Mouse (Mus musculus): ENCODE measurements around the gene Psmd13. TPM values are rescaled to one million over a fixed set of nuclear protein-coding genes. Genes with fewer than 3 reads are reported as not detected.

Psmd13 gene
- total and polyA plus RNA-seq, 2 experiments from 2014 or later, result 107 to 265 TPM

GRCm38 (mm10) chr7:140859997-140860396, 21.8 kb upstream of the Psmd13 start:
- no peak for ATAC-seq (ENCODE audit: low FRiP score)
- Histone ChIP-seq H3K27me3 (ENCODE audit: insufficient read depth, low read length) (no peaks in the 10 kb centered on the region), H3K9me3 (ENCODE audit: low read length) (no peaks in the 10 kb centered on the region), H3K4me3 (ENCODE audit: low read depth, low read length) (no peak overlapping the region), H3K9ac (replicated peaks; ENCODE audit: low read length, poor library complexity, severe bottlenecking) (no peak overlapping the region), H3K36me3 (ENCODE audit: insufficient read depth, low read length) (peaks cover 56% of the 10 kb centered on the region), H3K4me2 (ENCODE audit: low read depth, low read length, poor library complexity, severe bottlenecking) (no peak overlapping the region), H3K4me1 (ENCODE audit: insufficient read depth, low read length) (peaks cover 15% of the 10 kb centered on the region; the same call in 1 of the 2 replicates), H3K27ac (ENCODE audit: low read depth, low read length) (no peak overlapping the region)
- DNase-seq (ENCODE audit: low spot score), result no peak
- no peak for TF ChIP-seq CTCF (IDR thresholded peaks at IDR 0.05)
- 64% methylated on average over 6 of the region's 6 CpGs for WGBS

GRCm38 (mm10) chr7:140860728-140861127, 21.0 kb upstream of the Psmd13 start:
- Histone ChIP-seq H3K4me3 (ENCODE audit: low read depth, low read length) (no peak overlapping the region), H3K4me2 (ENCODE audit: low read depth, low read length, poor library complexity, severe bottlenecking) (no peak overlapping the region), H3K36me3 (ENCODE audit: insufficient read depth, low read length) (peaks cover 56% of the 10 kb centered on the region), H3K27me3 (ENCODE audit: insufficient read depth, low read length) (no peaks in the 10 kb centered on the region), H3K27ac (ENCODE audit: low read depth, low read length) (no peak overlapping the region), H3K4me1 (ENCODE audit: insufficient read depth, low read length) (peaks cover 11% of the 10 kb centered on the region; the same call in 1 of the 2 replicates), H3K9me3 (ENCODE audit: low read length) (no peaks in the 10 kb centered on the region), H3K9ac (replicated peaks; ENCODE audit: low read length, poor library complexity, severe bottlenecking) (no peak overlapping the region)
- no peak for TF ChIP-seq CTCF (IDR thresholded peaks at IDR 0.05)
- no peak for DNase-seq (ENCODE audit: low spot score)
- no peak for ATAC-seq (ENCODE audit: low FRiP score)
- 86% methylated on average over 5 of the region's 5 CpGs for WGBS

- ATAC-seq (ENCODE audit: low FRiP score) (no peak), DNase-seq (ENCODE audit: low spot score) (no peak)
- Histone ChIP-seq H3K36me3 (ENCODE audit: insufficient read depth, low read length) (peaks cover 60% of the 10 kb centered on the region), H3K4me2 (ENCODE audit: low read depth, low read length, poor library complexity, severe bottlenecking) (no peak overlapping the region), H3K4me3 (ENCODE audit: low read depth, low read length) (no peak overlapping the region), H3K9me3 (ENCODE audit: low read length) (no peaks in the 10 kb centered on the region), H3K4me1 (ENCODE audit: insufficient read depth, low read length) (no peaks in the 10 kb centered on the region), H3K27ac (ENCODE audit: low read depth, low read length) (no peak overlapping the region), H3K27me3 (ENCODE audit: insufficient read depth, low read length) (no peaks in the 10 kb centered on the region), H3K9ac (replicated peaks; ENCODE audit: low read length, poor library complexity, severe bottlenecking) (no peak overlapping the region)
- no peak for TF ChIP-seq CTCF (IDR thresholded peaks at IDR 0.05)
- whole genome bisulfite sequencing, result 83% methylated on average over 12 of the region's 12 CpGs
Measured at GRCm38 (mm10) chr7:140864761-140865160, 17.0 kb upstream of the Psmd13 start.

GRCm38 (mm10) chr7:140874224-140874623, 7.5 kb upstream of the Psmd13 start:
- no peak for TF ChIP-seq CTCF (IDR thresholded peaks at IDR 0.05)
- no peak overlapping the region for H3K4me3 ChIP-seq (ENCODE audit: low read depth, low read length)
- no peak overlapping the region; the same call in 1 of the 2 replicates for H3K9ac ChIP-seq (replicated peaks; ENCODE audit: low read length, poor library complexity, severe bottlenecking)
- WGBS, result 83% methylated on average over 4 of the region's 4 CpGs
- no peak overlapping the region for H3K4me2 ChIP-seq (ENCODE audit: low read depth, low read length, poor library complexity, severe bottlenecking)
- H3K27ac ChIP-seq (ENCODE audit: low read depth, low read length), result no peak overlapping the region
- no peak for ATAC-seq (ENCODE audit: low FRiP score)
- no peaks in the 10 kb centered on the region for H3K27me3 ChIP-seq (ENCODE audit: insufficient read depth, low read length)
- H3K9me3 ChIP-seq (ENCODE audit: low read length), result no peaks in the 10 kb centered on the region
- H3K4me1 ChIP-seq (ENCODE audit: insufficient read depth, low read length), result no peaks in the 10 kb centered on the region
- no peak for DNase-seq (ENCODE audit: low spot score)
- H3K36me3 ChIP-seq (ENCODE audit: insufficient read depth, low read length), result peaks cover 32% of the 10 kb centered on the region

GRCm38 (mm10) chr7:140877364-140877763, 4.4 kb upstream of the Psmd13 start:
- WGBS, result 92% methylated on average over 6 of the region's 6 CpGs
- Histone ChIP-seq H3K27ac (ENCODE audit: low read depth, low read length) (no peak overlapping the region), H3K9me3 (ENCODE audit: low read length) (no peaks in the 10 kb centered on the region), H3K36me3 (ENCODE audit: insufficient read depth, low read length) (peaks cover 30% of the 10 kb centered on the region), H3K27me3 (ENCODE audit: insufficient read depth, low read length) (no peaks in the 10 kb centered on the region), H3K9ac (replicated peaks; ENCODE audit: low read length, poor library complexity, severe bottlenecking) (no peak overlapping the region), H3K4me3 (ENCODE audit: low read depth, low read length) (no peak overlapping the region), H3K4me2 (ENCODE audit: low read depth, low read length, poor library complexity, severe bottlenecking) (no peak overlapping the region), H3K4me1 (ENCODE audit: insufficient read depth, low read length) (no peaks in the 10 kb centered on the region)
- DNase-seq (ENCODE audit: low spot score), result no peak
- no peak for ATAC-seq (ENCODE audit: low FRiP score)
- no peak for TF ChIP-seq CTCF (IDR thresholded peaks at IDR 0.05)

GRCm38 (mm10) chr7:140879355-140879754, 2.4 kb upstream of the Psmd13 start:
- Histone ChIP-seq H3K9ac (replicated peaks; ENCODE audit: low read length, poor library complexity, severe bottlenecking) (no peak overlapping the region), H3K4me2 (ENCODE audit: low read depth, low read length, poor library complexity, severe bottlenecking) (no peak overlapping the region), H3K27ac (ENCODE audit: low read depth, low read length) (no peak overlapping the region), H3K36me3 (ENCODE audit: insufficient read depth, low read length) (peaks cover 23% of the 10 kb centered on the region), H3K27me3 (ENCODE audit: insufficient read depth, low read length) (no peaks in the 10 kb centered on the region), H3K4me1 (ENCODE audit: insufficient read depth, low read length) (0 out of 2 replicates have a peak, but pooled peaks cover 4% of the 10 kb centered on the region), H3K4me3 (ENCODE audit: low read depth, low read length) (no peak overlapping the region), H3K9me3 (ENCODE audit: low read length) (no peaks in the 10 kb centered on the region)
- DNase-seq (ENCODE audit: low spot score) (no peak), ATAC-seq (ENCODE audit: low FRiP score) (no peak)
- TF ChIP-seq CTCF (IDR thresholded peaks at IDR 0.05), result no peak
- 91% methylated on average over 7 of the region's 7 CpGs for WGBS
